Mouse (Mus musculus): Measurements from ENCODE around the gene Spon1.

The Spon1 gene

DNA sequence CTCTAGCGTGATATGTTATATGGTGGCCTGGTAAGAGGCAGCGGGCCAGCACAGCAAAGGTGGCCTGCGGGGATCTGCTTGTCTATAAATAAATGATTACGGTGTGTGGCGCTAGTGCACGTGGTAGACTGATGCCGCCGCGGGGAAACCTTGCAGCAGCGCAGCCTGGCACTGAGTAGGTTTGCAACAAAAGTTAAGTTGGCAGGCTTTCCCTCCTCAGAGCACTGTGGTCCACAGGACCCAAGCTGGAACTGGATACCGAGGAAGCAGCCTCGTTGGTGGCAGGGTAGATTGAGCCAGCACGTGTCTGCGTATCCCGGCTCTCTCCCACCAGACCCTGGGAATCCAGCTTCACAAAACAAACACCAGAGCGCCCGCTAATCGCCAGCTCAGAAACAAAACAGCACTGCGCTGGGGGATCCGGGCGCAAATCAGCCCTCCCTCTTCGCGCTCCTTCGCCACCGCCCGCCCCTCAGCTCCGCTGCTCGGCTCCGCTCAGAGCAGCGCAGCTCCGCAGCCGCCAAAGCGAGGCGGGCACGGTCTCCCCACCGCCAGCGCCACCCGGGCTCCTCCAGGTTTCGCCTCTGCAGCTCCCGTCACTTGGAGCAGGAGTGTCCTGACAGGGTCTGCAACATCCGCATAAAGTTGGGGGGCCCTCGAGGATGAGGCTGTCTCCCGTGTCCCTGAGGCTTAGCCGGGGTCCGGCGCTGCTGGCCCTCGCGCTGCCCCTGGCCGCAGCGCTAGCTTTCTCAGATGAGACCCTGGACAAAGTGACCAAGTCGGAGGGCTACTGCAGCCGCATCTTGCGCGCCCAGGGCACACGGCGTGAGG, at the start of gene Spon1:
Gene Spon1, plus strand, starts transcription at position 332 of the 831 bp plus-strand sequence.
- peak; percentile 80 for ATAC-seq (ENCODE audit: insufficient number of reproducible peaks, low FRiP score, low TSS enrichment)

DNA sequence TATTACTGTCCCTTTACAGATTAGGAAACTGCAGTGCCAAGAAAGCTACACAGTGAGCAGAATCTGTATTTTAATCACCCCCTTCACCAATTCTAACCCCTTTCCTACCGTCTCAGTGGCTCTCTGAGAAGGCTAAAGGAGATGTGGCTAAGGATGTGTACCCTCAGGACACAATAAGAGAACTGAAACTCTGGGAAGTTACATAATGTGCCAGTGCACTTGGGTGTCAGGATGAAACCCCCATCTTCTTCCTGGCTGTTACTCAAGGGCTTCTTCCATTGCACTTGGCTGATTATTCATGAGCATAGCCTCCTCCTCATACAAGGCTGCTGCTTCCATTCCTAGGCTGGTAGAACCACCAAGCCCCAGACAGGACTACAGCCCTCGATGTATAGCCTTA, 43.8 kb upstream of the Spon1 start:
- no peak for ATAC-seq (ENCODE audit: insufficient number of reproducible peaks, low FRiP score, low TSS enrichment)

DNA sequence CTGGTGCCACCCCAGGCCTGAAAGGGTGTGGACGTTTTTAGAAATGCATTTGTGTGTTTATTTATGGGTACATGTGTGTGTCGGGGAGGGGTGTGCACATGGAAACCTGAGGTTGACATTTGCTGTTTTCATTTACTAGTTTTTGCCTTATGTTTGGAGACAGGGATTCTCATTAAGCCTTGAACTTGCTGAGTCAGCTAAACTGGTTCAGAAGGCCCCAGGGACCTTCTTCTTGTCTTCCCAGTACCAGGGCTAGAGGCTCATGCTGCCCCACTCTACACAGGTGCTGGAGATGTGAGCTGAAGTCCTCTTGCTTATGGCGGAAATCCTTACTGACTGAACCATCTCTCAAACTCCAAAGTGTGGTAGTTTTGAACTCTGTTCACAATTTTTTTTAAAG, 41.9 kb upstream of the Spon1 start:
- ATAC-seq (ENCODE audit: insufficient number of reproducible peaks, low FRiP score, low TSS enrichment), result no peak

DNA sequence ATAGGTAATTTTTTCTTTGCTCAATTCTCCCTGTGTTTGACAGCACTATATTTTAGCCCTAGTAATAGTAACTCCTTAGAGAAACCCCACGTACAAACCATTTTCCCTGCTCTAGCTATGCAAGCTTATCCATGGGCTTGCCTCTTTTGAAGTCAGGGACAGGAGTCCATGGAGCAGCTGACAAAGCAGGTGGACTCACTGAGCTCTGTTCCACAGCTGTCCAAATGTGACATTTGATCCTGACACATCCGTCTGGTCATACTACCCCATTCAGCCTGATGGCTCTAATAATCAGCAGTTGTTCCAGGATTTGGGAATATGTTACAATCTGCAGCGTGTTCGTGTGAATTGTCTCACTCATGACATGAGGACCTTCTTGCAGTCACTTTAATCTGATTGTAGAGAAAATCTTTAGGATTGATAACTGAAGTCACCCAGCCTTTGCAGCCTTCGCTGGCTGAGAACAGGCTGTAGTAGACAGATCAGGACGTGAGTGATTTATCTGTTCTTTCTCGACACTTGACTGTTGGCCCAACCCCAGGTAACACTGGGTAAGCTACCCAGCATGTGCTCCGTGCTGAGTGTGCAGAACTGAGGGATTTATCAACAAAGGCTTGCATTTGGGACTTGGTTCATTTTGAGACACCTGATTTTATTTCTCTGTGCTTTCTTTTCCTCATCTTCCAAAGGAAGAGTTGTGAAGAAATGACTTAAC, 37.6 kb upstream of the Spon1 start:
- no peak for ATAC-seq (ENCODE audit: insufficient number of reproducible peaks, low FRiP score, low TSS enrichment)

DNA sequence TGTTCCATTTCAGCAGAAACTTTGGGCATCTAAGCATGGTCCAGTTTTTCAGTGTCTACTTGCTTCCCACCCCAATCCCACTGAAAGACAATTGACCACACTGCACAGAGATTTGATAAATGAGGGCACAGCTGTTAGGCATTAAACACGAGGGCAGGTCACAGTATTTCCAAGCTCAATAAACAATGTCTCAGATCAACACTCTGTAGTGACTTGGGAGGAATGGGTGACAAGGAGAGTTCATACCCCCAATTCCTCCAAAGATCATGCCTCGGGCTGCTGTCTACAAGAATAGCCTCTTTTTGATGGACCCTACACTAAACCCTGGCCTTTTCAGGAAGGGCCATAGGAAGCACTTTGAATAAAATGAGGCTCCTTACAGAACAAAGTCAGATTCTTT, 36.9 kb upstream of the Spon1 start:
- no peak for ATAC-seq (ENCODE audit: insufficient number of reproducible peaks, low FRiP score, low TSS enrichment)

DNA sequence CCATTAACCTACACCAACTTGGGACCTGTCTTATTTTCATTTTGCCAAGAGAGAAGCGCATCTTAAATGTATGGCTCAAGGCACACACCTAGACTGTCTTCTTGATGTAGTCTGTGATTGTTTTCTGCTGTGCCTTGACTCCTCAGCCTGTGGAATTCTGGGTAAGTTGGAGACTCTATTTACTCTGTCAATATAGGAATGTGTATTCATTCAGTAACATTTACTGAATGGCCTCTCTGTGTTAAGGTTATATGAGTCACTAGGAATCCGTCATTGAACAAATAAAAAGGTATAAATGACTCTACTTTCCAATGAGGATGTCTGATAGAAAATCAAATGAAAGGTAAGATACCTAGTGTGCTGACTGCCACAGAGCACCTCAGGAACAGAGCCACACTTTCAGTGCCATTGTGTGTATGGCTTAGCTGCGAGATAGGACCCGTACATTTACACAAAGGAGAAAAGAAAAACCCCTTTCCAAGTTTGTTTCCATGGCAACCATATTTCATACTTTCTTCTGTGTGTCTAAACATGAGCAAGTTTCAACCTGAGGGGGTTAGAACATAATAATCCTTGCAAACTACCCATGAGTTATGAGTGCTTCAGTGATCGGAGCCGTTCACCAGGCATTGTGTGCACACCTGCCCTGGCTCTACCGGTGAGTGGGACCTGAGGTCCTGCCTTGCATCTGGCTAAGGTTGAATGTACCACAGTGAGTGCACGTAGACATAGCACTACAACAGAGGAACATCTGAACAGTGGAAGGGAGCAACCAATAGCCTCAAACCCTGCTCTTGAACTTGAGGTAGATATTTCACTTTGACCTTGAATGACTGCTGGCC, 35.2 kb upstream of the Spon1 start:
- no peak for ATAC-seq (ENCODE audit: insufficient number of reproducible peaks, low FRiP score, low TSS enrichment)

DNA sequence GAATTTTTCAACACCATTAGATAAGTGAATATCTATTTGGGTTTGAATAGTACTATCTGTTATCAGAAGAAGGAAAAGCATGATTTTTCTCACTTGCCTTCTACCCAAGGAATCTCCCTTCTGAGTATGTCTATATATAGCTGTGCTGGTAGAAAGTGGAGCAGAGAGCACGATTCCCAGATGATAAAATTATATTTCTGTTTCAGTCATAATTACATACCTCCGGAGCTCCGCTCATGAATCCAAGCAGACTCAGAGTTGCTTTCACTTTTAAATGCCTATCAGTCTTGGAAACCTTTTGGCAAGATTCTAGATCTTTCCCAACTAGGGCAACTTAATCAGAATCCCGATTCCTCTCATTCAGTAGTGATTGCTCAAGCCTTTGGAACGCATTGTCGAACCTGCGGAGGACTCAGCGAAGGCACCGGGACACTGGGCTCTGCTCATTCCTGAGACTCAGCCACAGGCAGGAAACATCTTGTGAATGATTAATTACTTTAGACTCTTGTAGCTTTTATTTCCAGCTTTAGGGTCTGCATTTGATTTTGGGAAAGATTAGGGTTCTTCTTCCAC, 27.9 kb upstream of the Spon1 start:
- ATAC-seq (ENCODE audit: insufficient number of reproducible peaks, low FRiP score, low TSS enrichment), result no peak

DNA sequence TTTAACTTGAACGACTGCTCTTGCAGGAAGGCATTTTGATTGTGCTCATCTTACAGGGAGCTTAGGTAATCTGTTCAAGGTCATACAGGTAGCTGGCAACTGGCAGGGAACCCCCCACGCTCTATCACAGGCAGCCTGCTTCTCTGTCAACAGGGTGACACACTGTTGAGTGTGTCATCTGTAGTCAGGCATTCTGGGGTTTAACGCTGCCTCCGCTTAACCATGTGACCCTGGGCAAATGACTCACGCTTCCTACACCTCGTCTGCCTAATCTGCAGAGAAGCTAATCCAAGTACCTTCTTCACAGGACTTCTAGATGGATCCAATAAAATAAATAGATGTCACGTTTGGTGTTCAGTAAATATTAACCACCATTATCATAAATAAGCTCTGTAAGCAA, 26.6 kb upstream of the Spon1 start:
- ATAC-seq (ENCODE audit: insufficient number of reproducible peaks, low FRiP score, low TSS enrichment), result no peak

DNA sequence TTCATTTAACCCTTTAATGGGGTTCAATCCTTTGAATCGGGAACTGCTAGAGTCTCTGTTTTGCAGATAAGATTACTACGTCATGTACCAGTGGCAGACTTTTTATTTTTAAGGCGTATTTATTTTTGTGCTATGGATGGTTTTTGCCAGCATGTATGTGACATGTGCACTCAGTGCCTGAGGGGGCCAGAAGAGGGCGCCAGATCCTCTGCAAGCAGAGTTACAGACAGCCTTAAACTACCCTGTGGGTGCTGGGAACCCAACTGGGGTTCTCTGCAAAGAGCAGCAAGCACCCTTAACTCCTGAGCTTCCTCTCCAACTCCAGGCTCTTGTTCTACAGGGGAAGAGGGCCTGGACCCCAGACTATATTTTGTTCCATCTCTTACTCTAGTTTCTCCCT, 23.2 kb upstream of the Spon1 start:
- ATAC-seq (ENCODE audit: insufficient number of reproducible peaks, low FRiP score, low TSS enrichment), result no peak

DNA sequence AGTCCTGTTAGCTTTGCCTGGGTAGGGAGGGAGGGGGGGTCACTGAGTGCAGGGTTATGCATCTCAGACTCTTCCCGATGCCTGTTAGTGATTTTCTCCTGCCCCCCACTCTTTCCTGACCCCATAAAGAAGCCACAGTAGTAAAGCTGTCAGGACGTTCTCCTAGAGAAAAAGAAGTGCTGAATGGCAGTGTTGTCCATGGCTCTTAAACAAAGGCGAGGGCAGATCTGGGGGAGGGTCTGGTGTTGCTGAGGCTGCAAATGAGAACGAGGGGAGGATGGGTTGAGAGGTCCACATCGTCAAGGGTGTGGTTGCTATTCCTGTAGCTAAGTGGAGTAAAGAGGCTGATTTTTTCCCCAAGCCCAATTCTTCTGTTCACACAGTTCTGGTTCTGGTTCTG, 21.8 kb upstream of the Spon1 start:
- no peak for ATAC-seq (ENCODE audit: insufficient number of reproducible peaks, low FRiP score, low TSS enrichment)

DNA sequence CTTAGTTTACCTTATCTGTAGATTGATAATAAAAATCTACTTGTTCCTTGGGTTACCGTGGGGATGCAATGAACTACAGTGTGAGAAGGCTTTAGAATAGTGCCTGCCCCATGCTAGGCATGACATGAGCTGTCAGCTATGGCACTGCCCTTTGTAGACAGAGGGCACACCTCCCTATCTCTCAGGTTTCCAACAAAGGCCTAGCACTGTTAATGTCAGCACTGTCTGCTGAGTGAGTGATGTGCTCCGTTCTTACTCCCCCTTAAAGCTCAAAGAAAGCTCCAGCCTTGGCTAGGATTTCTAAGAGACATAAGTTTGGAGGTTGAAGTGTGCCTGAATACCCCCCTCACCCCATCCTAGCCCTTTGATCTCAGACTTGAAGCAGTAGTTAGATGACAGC, 9.2 kb upstream of the Spon1 start:
- ATAC-seq (ENCODE audit: insufficient number of reproducible peaks, low FRiP score, low TSS enrichment), result no peak

DNA sequence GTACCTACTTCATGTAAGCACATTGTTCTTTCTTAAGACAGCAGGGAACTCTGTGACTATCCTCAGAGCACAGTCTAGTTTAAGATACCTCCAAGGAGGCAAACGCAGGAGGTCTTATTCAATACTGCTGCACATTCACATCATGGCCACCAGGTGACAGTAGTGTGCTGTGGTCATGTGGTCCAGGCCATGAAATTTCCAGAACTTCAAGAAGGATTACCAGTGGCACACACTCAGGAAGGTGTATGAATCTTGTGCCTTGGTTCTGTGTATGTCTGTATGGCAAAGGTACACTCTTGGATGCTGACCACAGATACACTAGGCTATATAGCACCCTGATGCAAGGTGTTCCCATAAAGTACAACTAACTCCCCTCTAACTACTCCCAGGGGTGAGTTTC, 6.6 kb upstream of the Spon1 start:
- ATAC-seq (ENCODE audit: insufficient number of reproducible peaks, low FRiP score, low TSS enrichment), result peak; percentile 60; the same call in 1 of the 2 replicates

DNA sequence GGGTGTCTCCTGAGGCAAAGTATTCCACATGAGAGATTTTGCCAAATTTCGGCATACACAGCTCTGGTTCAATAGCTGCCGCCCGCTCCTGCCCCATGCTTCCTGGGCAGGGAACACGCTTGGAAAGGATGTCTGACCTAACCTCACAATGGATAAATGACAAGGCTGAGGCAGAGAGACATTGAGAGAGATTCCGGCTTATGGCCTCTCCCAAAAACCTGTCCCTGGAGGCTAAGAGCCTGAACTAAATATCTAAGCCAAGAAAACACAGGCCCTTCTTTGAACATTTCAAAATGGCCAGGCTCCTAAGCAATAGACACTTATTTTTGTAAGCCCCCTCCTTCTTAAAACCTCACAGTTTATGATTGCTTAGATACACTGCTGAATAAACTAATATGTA, 665 bp upstream of the Spon1 start:
- no peak for ATAC-seq (ENCODE audit: insufficient number of reproducible peaks, low FRiP score, low TSS enrichment)

DNA sequence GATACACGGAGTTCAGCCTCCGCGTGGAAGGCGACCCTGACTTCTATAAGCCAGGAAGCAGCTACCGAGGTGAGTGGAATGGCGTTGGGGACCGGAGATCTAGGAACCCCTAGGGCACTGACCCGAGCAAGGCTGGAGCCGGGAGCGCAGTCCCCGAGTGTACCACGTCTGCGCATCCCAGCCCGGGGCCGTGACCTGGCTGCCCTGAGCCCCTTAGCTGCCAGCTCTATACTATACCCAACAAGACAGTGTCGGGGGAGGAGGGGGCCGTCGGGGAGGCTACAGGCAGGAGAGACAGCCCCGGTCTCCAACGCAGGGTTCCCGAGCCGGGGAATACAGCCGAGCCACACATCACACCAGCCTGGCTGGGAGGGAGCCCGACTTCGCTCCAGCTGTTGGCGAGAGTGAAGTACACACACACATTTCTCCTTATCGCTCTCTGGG, 722 bp downstream of the Spon1 start:
- peak; percentile 36; the same call in 1 of the 2 replicates for ATAC-seq (ENCODE audit: insufficient number of reproducible peaks, low FRiP score, low TSS enrichment)

DNA sequence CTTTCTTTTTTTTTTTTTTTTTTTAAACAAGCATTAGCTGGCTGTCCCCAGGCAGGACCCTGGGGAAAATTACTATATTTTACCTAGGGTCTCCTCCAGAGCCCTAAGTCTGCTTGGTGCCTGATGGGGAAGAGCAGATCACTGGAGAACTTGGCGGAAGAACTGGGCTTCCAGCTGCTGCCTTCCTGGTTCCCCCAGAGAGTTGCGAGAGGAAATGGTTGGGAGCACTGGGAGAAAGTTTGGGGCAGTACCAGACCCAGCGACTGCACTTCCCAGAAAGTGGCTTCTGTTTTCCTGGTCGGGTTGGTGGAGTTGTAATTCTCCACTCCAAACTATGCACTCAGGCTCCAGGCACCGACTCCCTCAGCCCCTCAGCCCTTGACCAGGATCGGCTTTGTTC, 1.7 kb downstream of the Spon1 start:
- no peak for ATAC-seq (ENCODE audit: insufficient number of reproducible peaks, low FRiP score, low TSS enrichment)

DNA sequence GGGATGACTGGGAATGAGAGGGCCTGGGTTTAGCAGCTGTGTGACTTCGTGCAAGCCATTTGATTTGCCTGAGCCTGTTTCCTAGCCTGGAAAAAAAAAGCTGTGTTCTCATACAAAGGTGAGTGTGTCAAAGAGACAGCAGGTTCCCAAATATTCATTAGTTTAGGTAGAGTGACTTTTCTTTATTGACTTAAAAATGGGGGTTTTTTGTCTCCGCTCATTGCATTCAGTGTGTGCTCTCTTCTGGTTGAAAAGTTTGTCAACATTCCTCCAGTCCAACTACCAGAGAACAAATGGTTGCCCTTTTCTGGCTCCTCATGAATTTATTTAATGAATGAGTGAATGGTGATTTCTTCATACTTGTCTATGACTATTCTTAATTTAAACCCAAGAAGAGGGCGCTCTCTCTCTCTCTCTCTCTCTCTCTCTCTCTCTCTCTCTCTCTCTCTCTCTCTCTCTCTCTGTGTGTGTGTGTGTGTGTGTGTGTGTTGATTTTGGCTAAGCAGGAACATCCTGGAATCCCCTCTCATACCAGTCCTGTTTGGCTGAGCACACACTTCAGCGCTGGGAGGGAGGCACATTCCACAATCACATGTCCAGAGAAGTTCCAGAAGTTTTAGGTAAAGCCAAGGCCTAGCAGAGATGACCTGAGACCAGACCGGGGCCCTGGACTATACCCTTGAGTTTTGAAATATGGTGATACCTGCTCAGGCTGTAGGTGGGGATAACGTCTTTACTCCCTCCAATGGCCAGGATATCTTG, 2.6 kb downstream of the Spon1 start:
- ATAC-seq (ENCODE audit: insufficient number of reproducible peaks, low FRiP score, low TSS enrichment), result no peak

DNA sequence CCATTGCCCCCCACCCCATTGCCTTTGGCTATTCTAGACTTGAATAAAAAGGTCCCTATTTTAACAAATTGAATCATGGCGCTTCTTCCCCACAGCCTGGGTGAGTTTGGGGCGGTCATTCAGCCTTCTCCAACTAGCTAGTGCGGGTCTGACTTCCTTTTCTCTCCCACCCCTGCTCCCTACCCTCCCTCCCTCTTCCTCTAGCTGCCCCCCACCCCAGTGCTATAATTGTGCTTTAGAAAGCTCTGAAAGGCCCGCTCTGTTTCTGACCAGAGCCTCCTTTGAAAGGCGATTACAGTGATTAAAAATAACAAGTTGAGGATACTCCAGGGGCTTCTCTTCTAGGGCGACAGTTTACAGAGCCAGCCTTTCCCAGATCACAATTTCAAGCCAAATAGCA, 3.5 kb downstream of the Spon1 start:
- no peak for ATAC-seq (ENCODE audit: insufficient number of reproducible peaks, low FRiP score, low TSS enrichment)

DNA sequence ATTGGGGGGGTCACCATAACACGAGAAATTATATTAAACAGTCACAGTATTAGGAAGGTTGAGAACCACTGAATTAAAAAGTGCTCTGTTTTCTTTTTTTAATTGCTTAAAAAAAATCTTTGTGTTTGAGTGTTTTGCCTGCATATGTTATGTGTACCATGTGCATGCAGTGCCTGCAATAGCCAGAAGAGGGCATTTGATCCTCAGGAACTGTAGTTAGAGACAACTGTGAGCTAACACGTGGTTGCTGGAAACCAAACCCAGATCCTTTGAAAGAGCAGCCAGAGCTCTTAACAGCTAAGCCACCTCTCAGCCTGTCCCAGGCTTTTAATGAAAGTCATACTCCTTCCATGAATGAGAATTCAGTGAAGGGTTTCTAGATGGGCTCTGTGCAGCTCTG, 6.3 kb downstream of the Spon1 start:
- no peak for ATAC-seq (ENCODE audit: insufficient number of reproducible peaks, low FRiP score, low TSS enrichment)

DNA sequence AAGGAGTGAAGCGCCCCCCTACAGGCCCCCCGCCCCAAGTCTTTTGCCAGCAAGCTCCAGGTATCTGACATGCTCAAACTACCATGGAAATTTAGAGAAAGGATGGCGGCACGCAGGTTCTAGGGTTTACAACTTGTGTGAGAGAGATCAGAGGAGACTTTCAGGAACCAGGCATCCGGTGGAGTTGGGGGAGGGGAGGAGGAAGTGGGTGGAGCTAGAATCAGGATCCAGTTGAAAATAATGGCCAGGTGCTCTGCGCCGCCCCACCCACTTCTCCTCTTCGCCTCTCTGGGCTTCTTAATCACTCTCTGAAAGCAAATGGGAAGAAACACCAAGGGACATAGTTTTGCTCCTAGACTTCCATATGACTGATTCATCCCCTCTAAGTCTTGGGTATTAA, 7.6 kb downstream of the Spon1 start:
- no peak for ATAC-seq (ENCODE audit: insufficient number of reproducible peaks, low FRiP score, low TSS enrichment)

DNA sequence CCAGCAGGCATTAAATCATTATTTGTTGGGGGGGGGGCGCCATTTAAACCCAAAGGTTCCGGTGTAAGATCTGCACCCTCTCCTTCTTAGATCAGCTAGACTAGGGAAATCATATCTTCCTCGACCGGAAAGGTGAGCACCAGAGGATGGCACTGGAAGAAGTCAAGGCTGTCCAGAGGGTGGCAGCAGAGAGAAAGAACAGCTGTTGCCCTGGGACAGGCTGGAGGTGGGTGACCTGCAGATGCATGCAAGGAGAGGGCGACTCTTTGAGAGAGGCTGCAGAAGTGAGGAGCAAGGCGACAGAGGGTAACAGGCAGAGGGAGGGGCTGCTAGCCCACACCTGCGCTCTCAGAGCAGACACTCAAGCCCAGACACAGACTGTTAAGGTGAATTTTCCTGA, 8.2 kb downstream of the Spon1 start:
- peak; percentile 65; the same call in 1 of the 2 replicates for ATAC-seq (ENCODE audit: insufficient number of reproducible peaks, low FRiP score, low TSS enrichment)
